Mouse (Mus musculus) midbrain, embryonic 12.5 days (tissue): ENCODE results near the gene Erg. TPM values are rescaled to one million over a fixed set of nuclear protein-coding genes. Genes with fewer than 3 reads are reported as not detected.
A peak's percentile ranks its signal among the peaks of the same experiment; 100 is the strongest.

Source experiments
- ATAC-seq: fragments of 200-750 bp; cut with Nextera tagmentation; 2 replicates; pipeline ENCODE4 v1.8.0; 2017; ENCODE audit warnings: low read depth, moderate TSS enrichment, moderate library complexity; ENCODE audit not compliant: low FRiP score
- H3K27ac ChIP-seq: fragments of 300-500 bp; sonication (generic); replicated peaks from 2 replicates; pipeline ENCODE4 v1.5.1; 2016; ENCODE audit warnings: mild to moderate bottlenecking
- H3K27me3 ChIP-seq: fragments of 300-500 bp; sonication (generic); 2 replicates; pipeline ENCODE4 v1.6.1; 2016; ENCODE audit warnings: mild to moderate bottlenecking
- H3K36me3 ChIP-seq: fragments of 300-500 bp; sonication (generic); 2 replicates; pipeline ENCODE4 v1.6.1; 2016
- H3K4me1 ChIP-seq: fragments of 300-500 bp; sonication (generic); 2 replicates; pipeline ENCODE4 v1.6.1; 2016
- H3K4me2 ChIP-seq: fragments of 300-500 bp; sonication (generic); replicated peaks from 2 replicates; pipeline ENCODE4 v1.6.1; 2016; ENCODE audit warnings: mild to moderate bottlenecking, moderate library complexity
- H3K4me3 ChIP-seq: fragments of 300-500 bp; sonication (generic); 2 replicates; pipeline ENCODE4 v1.5.1; 2016; ENCODE audit warnings: mild to moderate bottlenecking
- H3K9ac ChIP-seq: fragments of 300-500 bp; sonication (generic); replicated peaks from 2 replicates; pipeline ENCODE4 v1.6.1; 2016; ENCODE audit warnings: mild to moderate bottlenecking, moderate library complexity
- H3K9me3 ChIP-seq: fragments of 300-500 bp; sonication (generic); 2 replicates; pipeline ENCODE4 v1.6.1; 2016; ENCODE audit warnings: mild to moderate bottlenecking
- WGBS: fragments of 180-500 bp; shearing (Covaris S2); methylation state at CpG from one replicate; pipeline ENCODE4 v1.1.7; 2016; 5-methylcytosine and 5-hydroxymethylcytosine counted together
- polyA plus RNA-seq: library from polyadenylated mRNA; unstranded; fragments of >200 nt; fragmentation: Nextera tagmentation; extraction: Ambion mirVana; gene quantifications from 2 replicates; pipeline ENCODE4 v1.2.1, GENCODE M21; 2016

Erg gene
- polyA plus RNA-seq, 1 experiment from 2014 or later: 4.3 TPM

- Histone ChIP-seq H3K4me1 (peaks cover 13% of the 10 kb centered on the region), H3K4me3 (no peak overlapping the region), H3K4me2 (no peak overlapping the region), H3K36me3 (no peaks in the 10 kb centered on the region), H3K9me3 (no peaks in the 10 kb centered on the region), H3K27me3 (no peaks in the 10 kb centered on the region), H3K9ac (no peak overlapping the region), H3K27ac (peak overlapping the region; percentile 49)
- ATAC-seq: no peak
- WGBS: 31% methylated on average over 5 of the region's 5 CpGs
Measured at GRCm38 (mm10) chr16:95602504-95602903, 16.1 kb upstream of the Erg start.

- H3K4me3 ChIP-seq: no peak overlapping the region
- no peaks in the 10 kb centered on the region for H3K36me3 ChIP-seq
- peak; percentile 77; the same call in 1 of the 2 replicates for ATAC-seq
- peak overlapping the region; percentile 49 for H3K27ac ChIP-seq
- H3K9ac ChIP-seq: no peak overlapping the region
- H3K9me3 ChIP-seq: no peaks in the 10 kb centered on the region
- H3K4me2 ChIP-seq: no peak overlapping the region
- peaks cover 15% of the 10 kb centered on the region for H3K4me1 ChIP-seq
- WGBS: 20% methylated on average over 4 of the region's 4 CpGs
- no peaks in the 10 kb centered on the region for H3K27me3 ChIP-seq
Measured at GRCm38 (mm10) chr16:95601807-95602206, 15.4 kb upstream of the Erg start.

GRCm38 (mm10) chr16:95601219-95601580 is 14.8 kb upstream of the Erg start:
- H3K4me2 ChIP-seq: no peak overlapping the region
- no peak for ATAC-seq

GRCm38 (mm10) chr16:95600572-95601218 is 14.3 kb upstream of the Erg start:
- Histone ChIP-seq H3K9ac (no peak overlapping the region), H3K27ac (no peak overlapping the region), H3K4me3 (no peak overlapping the region), H3K4me2 (no peak overlapping the region), H3K4me1 (peaks cover 15% of the 10 kb centered on the region), H3K9me3 (no peaks in the 10 kb centered on the region), H3K27me3 (no peaks in the 10 kb centered on the region), H3K36me3 (no peaks in the 10 kb centered on the region)
- WGBS: 77% methylated on average over 19 of the region's 19 CpGs
- no peak for ATAC-seq

More at GRCm38 (mm10) chr16:95601219-95601580, 14.8 kb upstream of the Erg start:
- no peak overlapping the region for H3K4me3 ChIP-seq
- no peak overlapping the region for H3K27ac ChIP-seq
- no peaks in the 10 kb centered on the region for H3K9me3 ChIP-seq
- H3K9ac ChIP-seq: no peak overlapping the region
- WGBS: 90% methylated on average over 4 of the region's 4 CpGs
- no peaks in the 10 kb centered on the region for H3K27me3 ChIP-seq
- H3K36me3 ChIP-seq: no peaks in the 10 kb centered on the region
- H3K4me1 ChIP-seq: peaks cover 15% of the 10 kb centered on the region

GRCm38 (mm10) chr16:95598930-95599329 is 12.5 kb upstream of the Erg start:
- Histone ChIP-seq H3K9ac (no peak overlapping the region), H3K4me2 (no peak overlapping the region), H3K9me3 (no peaks in the 10 kb centered on the region), H3K36me3 (no peaks in the 10 kb centered on the region), H3K27me3 (no peaks in the 10 kb centered on the region), H3K4me1 (peaks cover 15% of the 10 kb centered on the region), H3K4me3 (no peak overlapping the region), H3K27ac (no peak overlapping the region)
- WGBS: 94% methylated on average over 4 of the region's 4 CpGs
- ATAC-seq: no peak

GRCm38 (mm10) chr16:95597578-95597951 is 11.2 kb upstream of the Erg start:
- Histone ChIP-seq H3K9me3 (no peaks in the 10 kb centered on the region), H3K36me3 (no peaks in the 10 kb centered on the region), H3K4me3 (no peak overlapping the region), H3K9ac (no peak overlapping the region), H3K4me2 (no peak overlapping the region), H3K4me1 (peaks cover 12% of the 10 kb centered on the region), H3K27me3 (no peaks in the 10 kb centered on the region), H3K27ac (no peak overlapping the region)
- WGBS: 66% methylated on average over 7 of the region's 7 CpGs
- no peak for ATAC-seq

- 84% methylated on average over 11 of the region's 11 CpGs for WGBS
- H3K27me3 ChIP-seq: no peaks in the 10 kb centered on the region
- peaks cover 7% of the 10 kb centered on the region for H3K4me1 ChIP-seq
- H3K4me3 ChIP-seq: no peak overlapping the region
- H3K9ac ChIP-seq: no peak overlapping the region
- no peak overlapping the region for H3K4me2 ChIP-seq
- H3K27ac ChIP-seq: no peak overlapping the region
- no peaks in the 10 kb centered on the region for H3K9me3 ChIP-seq
- no peaks in the 10 kb centered on the region for H3K36me3 ChIP-seq
- no peak for ATAC-seq
Measured at GRCm38 (mm10) chr16:95596884-95597577, 10.6 kb upstream of the Erg start.

- peaks cover 19% of the 10 kb centered on the region; the same call in 1 of the 2 replicates for H3K4me1 ChIP-seq
- H3K9ac ChIP-seq: no peak overlapping the region
- H3K36me3 ChIP-seq: no peaks in the 10 kb centered on the region
- H3K4me2 ChIP-seq: no peak overlapping the region
- H3K27ac ChIP-seq: no peak overlapping the region
- H3K9me3 ChIP-seq: peaks cover 2% of the 10 kb centered on the region; the same call in 1 of the 2 replicates
- H3K4me3 ChIP-seq: no peak overlapping the region
- ATAC-seq: no peak
- H3K27me3 ChIP-seq: peaks cover 33% of the 10 kb centered on the region
- 75% methylated on average over 5 of the region's 5 CpGs for WGBS
Measured at GRCm38 (mm10) chr16:95588849-95589248, 2.5 kb upstream of the Erg start.

- Histone ChIP-seq H3K36me3 (no peaks in the 10 kb centered on the region), H3K27ac (no peak overlapping the region), H3K9me3 (peaks cover 2% of the 10 kb centered on the region; the same call in 1 of the 2 replicates), H3K4me1 (peaks cover 19% of the 10 kb centered on the region; the same call in 1 of the 2 replicates), H3K9ac (no peak overlapping the region), H3K4me3 (peak overlapping the region; percentile 53; the same call in 1 of the 2 replicates), H3K4me2 (peak overlapping the region; percentile 96), H3K27me3 (peaks cover 43% of the 10 kb centered on the region)
- ATAC-seq: no peak
- WGBS: 39% methylated on average over 7 of the region's 7 CpGs
Measured at GRCm38 (mm10) chr16:95586726-95587125, 333 bp upstream of the Erg start.

- Histone ChIP-seq H3K4me2 (peak overlapping the region; percentile 96), H3K36me3 (no peaks in the 10 kb centered on the region), H3K27ac (no peak overlapping the region), H3K9ac (peak overlapping the region; percentile 59), H3K27me3 (peaks cover 43% of the 10 kb centered on the region), H3K4me1 (peaks cover 19% of the 10 kb centered on the region; the same call in 1 of the 2 replicates), H3K4me3 (peak overlapping the region; percentile 53), H3K9me3 (no peaks in the 10 kb centered on the region)
- ATAC-seq: peak; percentile 95
- under 1% methylated on average over 35 of the region's 36 CpGs for WGBS
Measured at GRCm38 (mm10) chr16:95585541-95586310, 667 bp downstream of the Erg start.

- Histone ChIP-seq H3K27me3 (peaks cover 43% of the 10 kb centered on the region), H3K4me2 (peak overlapping the region; percentile 96), H3K4me3 (peak overlapping the region; percentile 53), H3K4me1 (peaks cover 19% of the 10 kb centered on the region; the same call in 1 of the 2 replicates), H3K9me3 (no peaks in the 10 kb centered on the region), H3K9ac (peak overlapping the region; percentile 59), H3K27ac (no peak overlapping the region), H3K36me3 (no peaks in the 10 kb centered on the region)
- WGBS: 15% methylated on average over 37 of the region's 37 CpGs
- ATAC-seq: peak; percentile 61
Measured at GRCm38 (mm10) chr16:95584751-95585528, 1.5 kb downstream of the Erg start.
